Mouse (Mus musculus) natural killer cell, adult 2 months (primary cell): ENCODE measurements around the gene Krt80.

Source experiments
- DNase-seq, 2 experiments: peaks; one replicate each; pipeline ENCODE4 v3.0.0; 2022; ENCODE audit warnings: low spot score in 2 of 2

Gene Krt80

GRCm38 (mm10) chr15:101316913-101317813, 52.8 kb downstream of the Krt80 start:
- no peak for DNase-seq

- no peak for DNase-seq
These were observed 53.6 kb downstream of the Krt80 start for GRCm38 (mm10) chr15:101316279-101316912.

- peak; percentile 75 to 87 for DNase-seq
These were observed 54.1 kb downstream of the Krt80 start for GRCm38 (mm10) chr15:101315832-101316231.

- DNase-seq: no peak
These were observed 54.6 kb downstream of the Krt80 start for GRCm38 (mm10) chr15:101315378-101315777.

GRCm38 (mm10) chr15:101312006-101312405, 58.0 kb downstream of the Krt80 start:
- no peak for DNase-seq

- no peak for DNase-seq
These were observed 58.7 kb downstream of the Krt80 start for GRCm38 (mm10) chr15:101311087-101311770.

GRCm38 (mm10) chr15:101309493-101309892, 60.5 kb downstream of the Krt80 start:
- no peak for DNase-seq

GRCm38 (mm10) chr15:101308440-101309348, 61.3 kb downstream of the Krt80 start:
- DNase-seq: no peak

- no peak for DNase-seq
These were observed 63.5 kb downstream of the Krt80 start for GRCm38 (mm10) chr15:101306459-101306858.

GRCm38 (mm10) chr15:101303830-101304229, 66.1 kb downstream of the Krt80 start:
- no peak for DNase-seq

- no peak for DNase-seq
These were observed 67.8 kb downstream of the Krt80 start for GRCm38 (mm10) chr15:101302201-101302600.

GRCm38 (mm10) chr15:101300128-101300527, 69.8 kb downstream of the Krt80 start:
- no peak for DNase-seq

- DNase-seq: no peak
These were observed 70.4 kb downstream of the Krt80 start for GRCm38 (mm10) chr15:101299480-101299960.

- no peak for DNase-seq
These were observed 71.4 kb downstream of the Krt80 start for GRCm38 (mm10) chr15:101298550-101298949.

GRCm38 (mm10) chr15:101297988-101298387, 72.0 kb downstream of the Krt80 start:
- DNase-seq: no peak
